Mouse (Mus musculus) lung, embryonic 15.5 days (tissue): Measurements from ENCODE around the gene Topaz1. TPM values are rescaled to one million over a fixed set of nuclear protein-coding genes. Genes with fewer than 3 reads are reported as not detected.
A peak's percentile ranks its signal among the peaks of the same experiment; 100 is the strongest.

ENCODE experiments used
- ATAC-seq: fragments of 200-750 bp; cut with Nextera tagmentation; 2 replicates; pipeline ENCODE4 v1.8.0; 2017; ENCODE audit warnings: moderate number of reproducible peaks, borderline replicate concordance; ENCODE audit not compliant: low FRiP score, low TSS enrichment; ENCODE audit errors: extremely low read depth
- H3K27ac ChIP-seq: fragments of 300-500 bp; sonication (generic); 2 replicates; pipeline ENCODE4 v1.5.1; 2015; ENCODE audit warnings: moderate library complexity, mild to moderate bottlenecking, inconsistent platforms
- H3K27me3 ChIP-seq: fragments of 300-500 bp; sonication (generic); 2 replicates; pipeline ENCODE4 v1.6.1; 2015; ENCODE audit warnings: inconsistent platforms
- H3K36me3 ChIP-seq: fragments of 300-500 bp; sonication (generic); 2 replicates; pipeline ENCODE4 v1.6.1; 2015; ENCODE audit warnings: inconsistent platforms
- H3K4me1 ChIP-seq: fragments of 300-500 bp; sonication (generic); 2 replicates; pipeline ENCODE4 v1.6.1; 2015; ENCODE audit warnings: inconsistent platforms
- H3K4me2 ChIP-seq: fragments of 300-500 bp; sonication (generic); 2 replicates; pipeline ENCODE4 v1.6.1; 2015; ENCODE audit warnings: inconsistent platforms, mild to moderate bottlenecking, moderate library complexity
- H3K4me3 ChIP-seq: fragments of 300-500 bp; sonication (generic); 2 replicates; pipeline ENCODE4 v1.5.1; 2015; ENCODE audit warnings: mild to moderate bottlenecking, inconsistent platforms
- H3K9ac ChIP-seq: fragments of 300-500 bp; sonication (generic); 2 replicates; pipeline ENCODE4 v1.6.1; 2015; ENCODE audit warnings: inconsistent platforms
- H3K9me3 ChIP-seq: fragments of 300-500 bp; sonication (generic); 2 replicates; pipeline ENCODE4 v1.6.1; 2016; ENCODE audit warnings: inconsistent platforms
- WGBS: fragments of 180-500 bp; shearing (Covaris S2); methylation state at CpG from one replicate; pipeline ENCODE4 v1.1.7; 2015; 5-methylcytosine and 5-hydroxymethylcytosine counted together
- polyA plus RNA-seq: library from polyadenylated mRNA; unstranded; fragments of >200 nt; fragmentation: Nextera tagmentation; extraction: Ambion mirVana; gene quantifications from 2 replicates; pipeline ENCODE4 v1.2.1, GENCODE M21; 2015

The Topaz1 gene
- polyA plus RNA-seq, 1 experiment from 2014 or later: 0.05 TPM

GRCm38 (mm10) chr9:122736001-122736400, 11.1 kb upstream of the Topaz1 start:
- Histone ChIP-seq H3K4me2 (no peak overlapping the region), H3K9me3 (no peaks in the 10 kb centered on the region), H3K36me3 (no peaks in the 10 kb centered on the region), H3K27me3 (no peaks in the 10 kb centered on the region), H3K4me1 (0 out of 2 replicates have a peak, but pooled peaks cover 3% of the 10 kb centered on the region), H3K27ac (no peak overlapping the region), H3K4me3 (no peak overlapping the region), H3K9ac (no peak overlapping the region)
- 40% methylated on average over 2 of the region's 2 CpGs for WGBS
- ATAC-seq: no peak

GRCm38 (mm10) chr9:122736742-122737141, 10.4 kb upstream of the Topaz1 start:
- Histone ChIP-seq H3K4me3 (no peak overlapping the region), H3K36me3 (no peaks in the 10 kb centered on the region), H3K4me2 (no peak overlapping the region), H3K27ac (no peak overlapping the region), H3K9ac (no peak overlapping the region), H3K4me1 (0 out of 2 replicates have a peak, but pooled peaks cover 3% of the 10 kb centered on the region), H3K9me3 (no peaks in the 10 kb centered on the region), H3K27me3 (no peaks in the 10 kb centered on the region)
- peak; percentile 31; the same call in 1 of the 2 replicates for ATAC-seq
- 15% methylated on average over 4 of the region's 4 CpGs for WGBS

- Histone ChIP-seq H3K27ac (no peak overlapping the region), H3K4me1 (0 out of 2 replicates have a peak, but pooled peaks cover 3% of the 10 kb centered on the region), H3K27me3 (no peaks in the 10 kb centered on the region), H3K9me3 (no peaks in the 10 kb centered on the region), H3K36me3 (no peaks in the 10 kb centered on the region), H3K4me2 (no peak overlapping the region), H3K9ac (no peak overlapping the region), H3K4me3 (no peak overlapping the region)
- ATAC-seq: no peak
- 64% methylated on average over 1 of the region's 1 CpGs for WGBS
Measured at GRCm38 (mm10) chr9:122745879-122746278, 1.3 kb upstream of the Topaz1 start.

GRCm38 (mm10) chr9:122757614-122758013, 10.5 kb downstream of the Topaz1 start:
- H3K4me3 ChIP-seq: no peak overlapping the region
- WGBS: 26% methylated on average over 2 of the region's 2 CpGs
- no peak overlapping the region for H3K4me2 ChIP-seq
- peak overlapping the region; percentile 82 for H3K27ac ChIP-seq
- H3K36me3 ChIP-seq: no peaks in the 10 kb centered on the region
- no peaks in the 10 kb centered on the region for H3K4me1 ChIP-seq
- H3K9me3 ChIP-seq: no peaks in the 10 kb centered on the region
- no peak overlapping the region for H3K9ac ChIP-seq
- ATAC-seq: peak; percentile 84; the same call in 1 of the 2 replicates
- H3K27me3 ChIP-seq: no peaks in the 10 kb centered on the region

GRCm38 (mm10) chr9:122760111-122760510, 13.0 kb downstream of the Topaz1 start:
- Histone ChIP-seq H3K4me2 (no peak overlapping the region), H3K27ac (no peak overlapping the region), H3K36me3 (no peaks in the 10 kb centered on the region), H3K9ac (no peak overlapping the region), H3K27me3 (no peaks in the 10 kb centered on the region), H3K4me1 (no peaks in the 10 kb centered on the region), H3K9me3 (no peaks in the 10 kb centered on the region), H3K4me3 (no peak overlapping the region)
- no peak for ATAC-seq

- Histone ChIP-seq H3K9ac (no peak overlapping the region), H3K4me3 (no peak overlapping the region), H3K27ac (no peak overlapping the region), H3K9me3 (no peaks in the 10 kb centered on the region), H3K4me2 (no peak overlapping the region), H3K27me3 (no peaks in the 10 kb centered on the region), H3K4me1 (no peaks in the 10 kb centered on the region), H3K36me3 (no peaks in the 10 kb centered on the region)
- ATAC-seq: no peak
- 67% methylated on average over 5 of the region's 5 CpGs for WGBS
Measured at GRCm38 (mm10) chr9:122785231-122785630, 38.1 kb downstream of the Topaz1 start.

GRCm38 (mm10) chr9:122786534-122786933, 39.4 kb downstream of the Topaz1 start:
- ATAC-seq: no peak
- Histone ChIP-seq H3K4me1 (no peaks in the 10 kb centered on the region), H3K4me2 (no peak overlapping the region), H3K9ac (no peak overlapping the region), H3K4me3 (no peak overlapping the region), H3K27me3 (no peaks in the 10 kb centered on the region), H3K36me3 (no peaks in the 10 kb centered on the region), H3K9me3 (no peaks in the 10 kb centered on the region), H3K27ac (no peak overlapping the region)
- WGBS: 80% methylated on average over 1 of the region's 1 CpGs

GRCm38 (mm10) chr9:122805053-122805844, 58.1 kb downstream of the Topaz1 start, which contains the start of gene Tcaim:
TSS of gene Tcaim (plus strand) at chr9:122805539.
- Histone ChIP-seq H3K27ac (peak within 1 kb of the TSS; percentile 97), H3K9ac (peak within 1 kb of the TSS; percentile 63), H3K9me3 (no peaks in the 10 kb centered on the region), H3K4me2 (peak within 1 kb of the TSS; percentile 90), H3K36me3 (no peaks in the 10 kb centered on the region), H3K27me3 (no peaks in the 10 kb centered on the region), H3K4me1 (peaks cover 14% of the 10 kb centered on the region), H3K4me3 (peak within 1 kb of the TSS; percentile 63)
- ATAC-seq: peak; percentile 98
- WGBS: 6% methylated on average over 42 of the region's 42 CpGs

- Histone ChIP-seq H3K9ac (peak overlapping the region; percentile 63), H3K27me3 (no peaks in the 10 kb centered on the region), H3K27ac (peak overlapping the region; percentile 97), H3K9me3 (no peaks in the 10 kb centered on the region), H3K36me3 (no peaks in the 10 kb centered on the region), H3K4me3 (peak overlapping the region; percentile 63), H3K4me2 (peak overlapping the region; percentile 90), H3K4me1 (peaks cover 14% of the 10 kb centered on the region)
- WGBS: 9% methylated on average over 10 of the region's 10 CpGs
- ATAC-seq: no peak
Measured at GRCm38 (mm10) chr9:122805845-122806341, 58.7 kb downstream of the Topaz1 start.

- H3K36me3 ChIP-seq: no peaks in the 10 kb centered on the region
- H3K4me1 ChIP-seq: peaks cover 14% of the 10 kb centered on the region
- no peak overlapping the region for H3K9ac ChIP-seq
- peak overlapping the region; percentile 97; the same call in 1 of the 2 replicates for H3K27ac ChIP-seq
- no peaks in the 10 kb centered on the region for H3K9me3 ChIP-seq
- H3K4me2 ChIP-seq: no peak overlapping the region
- 98% methylated on average over 2 of the region's 2 CpGs for WGBS
- ATAC-seq: no peak
- H3K4me3 ChIP-seq: no peak overlapping the region
- no peaks in the 10 kb centered on the region for H3K27me3 ChIP-seq
Measured at GRCm38 (mm10) chr9:122807186-122807585, 60.0 kb downstream of the Topaz1 start.

- Histone ChIP-seq H3K27ac (no peak overlapping the region), H3K4me1 (peaks cover 9% of the 10 kb centered on the region; the same call in 1 of the 2 replicates), H3K36me3 (0 out of 2 replicates have a peak, but pooled peaks cover 6% of the 10 kb centered on the region), H3K4me3 (no peak overlapping the region), H3K9ac (no peak overlapping the region), H3K4me2 (no peak overlapping the region), H3K9me3 (no peaks in the 10 kb centered on the region), H3K27me3 (no peaks in the 10 kb centered on the region)
- no peak for ATAC-seq
- 90% methylated on average over 3 of the region's 3 CpGs for WGBS
Measured at GRCm38 (mm10) chr9:122810212-122810611, 63.1 kb downstream of the Topaz1 start.

GRCm38 (mm10) chr9:122812386-122812785, 65.2 kb downstream of the Topaz1 start:
- ATAC-seq: no peak

More at GRCm38 (mm10) chr9:122812386-122812785, 65.2 kb downstream of the Topaz1 start:
- Histone ChIP-seq H3K36me3 (0 out of 2 replicates have a peak, but pooled peaks cover 13% of the 10 kb centered on the region), H3K27me3 (no peaks in the 10 kb centered on the region), H3K9ac (no peak overlapping the region), H3K27ac (no peak overlapping the region), H3K9me3 (no peaks in the 10 kb centered on the region), H3K4me1 (no peaks in the 10 kb centered on the region), H3K4me2 (no peak overlapping the region), H3K4me3 (no peak overlapping the region)
- WGBS: 82% methylated on average over 5 of the region's 5 CpGs
